Mouse (Mus musculus) skeletal muscle tissue, postnatal 0 days (tissue): ENCODE results near the gene Nr1d1. TPM values are rescaled to one million over a fixed set of nuclear protein-coding genes. Genes with fewer than 3 reads are reported as not detected.

Experiments used
- polyA plus RNA-seq: library from polyadenylated mRNA; unstranded; fragments of >200 nt; fragmentation: Nextera tagmentation; extraction: Ambion mirVana; gene quantifications from 2 replicates; pipeline ENCODE4 v1.2.1, GENCODE M21; 2015

The Nr1d1 gene
- 12.0 and 12.5 TPM in 2 replicates for polyA plus RNA-seq

GRCm38 (mm10) chr11:98774582-98775347 lies at the start of gene Nr1d1:
Nr1d1 (minus strand) TSS chr11:98775333.

GRCm38 (mm10) chr11:98804605-98805004 lies 29.5 kb upstream of the Nr1d1 start, which contains the start of gene Casc3:
Casc3 (plus strand) TSS chr11:98804905.

GRCm38 (mm10) chr11:98795015-98795713 lies 20.0 kb upstream of the Nr1d1 start, which contains the start of gene Msl1:
Msl1 (plus strand) TSS chr11:98795516.

GRCm38 (mm10) chr11:98740393-98741050 lies 34.6 kb downstream of the Nr1d1 start, which contains the start of gene Thra:
Thra (plus strand) TSS chr11:98740638.

GRCm38 (mm10) chr11:98729119-98729588 lies 46.0 kb downstream of the Nr1d1 start, which contains the start of gene Med24:
Med24 (minus strand) TSS chr11:98729435.

Other genes with a start within 250 kb of the Nr1d1 start
- 0.13 and 0.28 TPM in 2 replicates for gene Ikzf3, start 229.3 kb downstream of the Nr1d1 start, polyA plus RNA-seq
- gene Zpbp2, start 224.2 kb downstream of the Nr1d1 start, polyA plus RNA-seq, result 0.21 and 0.23 TPM in 2 replicates
- 34.8 and 60.2 TPM in 2 replicates for gene Ormdl3, start 188.0 kb downstream of the Nr1d1 start, polyA plus RNA-seq
- not detected in 2 replicates for gene Lrrc3c, start 177.0 kb downstream of the Nr1d1 start, polyA plus RNA-seq
- 0.40 TPM in 1 of 2 replicates, not detected in the other for gene Gm12355, start 149.7 kb downstream of the Nr1d1 start, polyA plus RNA-seq
- not detected in 2 replicates for gene Gsdma3, start 149.0 kb downstream of the Nr1d1 start, polyA plus RNA-seq
- not detected in 2 replicates for gene Gsdma2, start 128.6 kb downstream of the Nr1d1 start, polyA plus RNA-seq
- gene Gsdma, start 111.0 kb downstream of the Nr1d1 start, polyA plus RNA-seq, result 1.4 TPM in 1 of 2 replicates, not detected in the other
- gene Psmd3, start 92.8 kb downstream of the Nr1d1 start, polyA plus RNA-seq, result 148 and 160 TPM in 2 replicates
- gene Csf3, start 74.1 kb downstream of the Nr1d1 start, polyA plus RNA-seq, result not detected in 2 replicates
- 23.4 and 23.6 TPM in 2 replicates for gene Med24, start 45.9 kb downstream of the Nr1d1 start, polyA plus RNA-seq
- 39.8 and 45.3 TPM in 2 replicates for gene Thra, start 34.7 kb downstream of the Nr1d1 start, polyA plus RNA-seq
- gene Msl1, start 20.2 kb upstream of the Nr1d1 start, polyA plus RNA-seq, result 15.3 TPM in 2 replicates
- 14.2 and 15.4 TPM in 2 replicates for gene Casc3, start 29.6 kb upstream of the Nr1d1 start, polyA plus RNA-seq
- gene Rapgefl1, start 61.5 kb upstream of the Nr1d1 start, polyA plus RNA-seq, result 1.3 and 1.8 TPM in 2 replicates
- gene Wipf2, start 88.3 kb upstream of the Nr1d1 start, polyA plus RNA-seq, result 1.0 and 1.4 TPM in 2 replicates
- 2.6 and 4.5 TPM in 2 replicates for gene Cdc6, start 132.5 kb upstream of the Nr1d1 start, polyA plus RNA-seq
- gene Rara, start 152.5 kb upstream of the Nr1d1 start, polyA plus RNA-seq, result 23.7 and 26.3 TPM in 2 replicates
- gene Gjd3, start 207.7 kb upstream of the Nr1d1 start, polyA plus RNA-seq, result 0.65 and 0.69 TPM in 2 replicates
- gene Top2a, start 248.9 kb upstream of the Nr1d1 start, polyA plus RNA-seq, result 35.2 and 36.7 TPM in 2 replicates